Mouse (Mus musculus) hindbrain, embryonic 10.5 days (tissue): ENCODE data around the gene Sphk1. TPM values are rescaled to one million over a fixed set of nuclear protein-coding genes. Genes with fewer than 3 reads are reported as not detected.

Source experiments
- DNase-seq: peaks from one replicate; pipeline ENCODE4 v3.0.0-alpha.2; 2017; ENCODE audit warnings: low spot score
- H3K27ac ChIP-seq: fragments of 300-500 bp; sonication (generic); 2 replicates; pipeline ENCODE4 v1.5.1; 2016; ENCODE audit warnings: mild to moderate bottlenecking, moderate library complexity
- H3K27me3 ChIP-seq: fragments of 300-500 bp; sonication (generic); 2 replicates; pipeline ENCODE4 v1.6.1; 2016; ENCODE audit warnings: mild to moderate bottlenecking; ENCODE audit not compliant: poor library complexity, insufficient read depth, severe bottlenecking
- H3K36me3 ChIP-seq: fragments of 300-500 bp; sonication (generic); 2 replicates; pipeline ENCODE4 v1.6.1; 2016; ENCODE audit warnings: mild to moderate bottlenecking, moderate library complexity
- H3K4me1 ChIP-seq: fragments of 300-500 bp; sonication (generic); replicated peaks from 2 replicates; pipeline ENCODE4 v1.6.1; 2016; ENCODE audit warnings: mild to moderate bottlenecking
- H3K4me3 ChIP-seq: fragments of 300-500 bp; sonication (generic); 2 replicates; pipeline ENCODE4 v1.5.1; 2016; ENCODE audit warnings: mild to moderate bottlenecking, moderate library complexity
- H3K9me3 ChIP-seq: fragments of 300-500 bp; sonication (generic); 2 replicates; pipeline ENCODE4 v1.6.1; 2016; ENCODE audit warnings: mild to moderate bottlenecking, moderate library complexity
- WGBS: fragments of 180-500 bp; shearing (Covaris S2); methylation state at CpG from one replicate; pipeline ENCODE4 v1.1.7; 2016; 5-methylcytosine and 5-hydroxymethylcytosine counted together
- polyA plus RNA-seq: library from polyadenylated mRNA; unstranded; fragments of >200 nt; fragmentation: Nextera tagmentation; extraction: Ambion mirVana; gene quantifications from 2 replicates; pipeline ENCODE4 v1.2.1, GENCODE M21; 2016

The Sphk1 gene
- polyA plus RNA-seq, 1 experiment from 2014 or later: 8.6 TPM

GRCm38 (mm10) chr11:116532810-116533338 is 2.1 kb downstream of the Sphk1 start:
- under 1% methylated on average over 50 of the region's 50 CpGs for WGBS
- DNase-seq: peak; percentile 64
- Histone ChIP-seq H3K36me3 (peaks cover 23% of the 10 kb centered on the region), H3K4me3 (peak overlapping the region; percentile 65), H3K4me1 (peaks cover 64% of the 10 kb centered on the region), H3K27me3 (peaks cover 80% of the 10 kb centered on the region), H3K27ac (peak overlapping the region; percentile 79), H3K9me3 (no peaks in the 10 kb centered on the region)

GRCm38 (mm10) chr11:116533341-116534153 is 2.8 kb downstream of the Sphk1 start:
- DNase-seq: peak; percentile 57
- WGBS: under 1% methylated on average over 63 of the region's 63 CpGs
- Histone ChIP-seq H3K9me3 (no peaks in the 10 kb centered on the region), H3K36me3 (peaks cover 30% of the 10 kb centered on the region), H3K27ac (peak overlapping the region; percentile 79), H3K4me1 (peaks cover 69% of the 10 kb centered on the region), H3K27me3 (peaks cover 77% of the 10 kb centered on the region), H3K4me3 (peak overlapping the region; percentile 65)

- Histone ChIP-seq H3K9me3 (no peaks in the 10 kb centered on the region), H3K4me1 (peaks cover 77% of the 10 kb centered on the region), H3K27me3 (peaks cover 69% of the 10 kb centered on the region), H3K36me3 (peaks cover 38% of the 10 kb centered on the region), H3K27ac (peak overlapping the region; percentile 79), H3K4me3 (peak overlapping the region; percentile 65)
- WGBS: 20% methylated on average over 20 of the region's 20 CpGs
- DNase-seq: peak; percentile 79
Observed at GRCm38 (mm10) chr11:116534154-116534865, 3.6 kb downstream of the Sphk1 start.

GRCm38 (mm10) chr11:116536685-116537084 is 6.0 kb downstream of the Sphk1 start:
- 91% methylated on average over 7 of the region's 7 CpGs for WGBS
- H3K4me1 ChIP-seq: peaks cover 64% of the 10 kb centered on the region
- DNase-seq: no peak
- no peak overlapping the region for H3K4me3 ChIP-seq
- no peak overlapping the region for H3K27ac ChIP-seq
- H3K36me3 ChIP-seq: peaks cover 61% of the 10 kb centered on the region
- no peaks in the 10 kb centered on the region for H3K9me3 ChIP-seq
- H3K27me3 ChIP-seq: peaks cover 47% of the 10 kb centered on the region

- WGBS: 77% methylated on average over 5 of the region's 5 CpGs
- DNase-seq: no peak
- H3K36me3 ChIP-seq: peaks cover 69% of the 10 kb centered on the region
- H3K27me3 ChIP-seq: peaks cover 40% of the 10 kb centered on the region
- H3K4me3 ChIP-seq: no peak overlapping the region
- no peaks in the 10 kb centered on the region for H3K9me3 ChIP-seq
- H3K27ac ChIP-seq: no peak overlapping the region
- H3K4me1 ChIP-seq: peaks cover 57% of the 10 kb centered on the region
Observed at GRCm38 (mm10) chr11:116537388-116537787, 6.7 kb downstream of the Sphk1 start.

- no peak overlapping the region for H3K4me3 ChIP-seq
- 81% methylated on average over 12 of the region's 12 CpGs for WGBS
- DNase-seq: no peak
- H3K36me3 ChIP-seq: peaks cover 77% of the 10 kb centered on the region
- peaks cover 48% of the 10 kb centered on the region for H3K4me1 ChIP-seq
- no peaks in the 10 kb centered on the region for H3K9me3 ChIP-seq
- H3K27me3 ChIP-seq: peaks cover 32% of the 10 kb centered on the region
- no peak overlapping the region for H3K27ac ChIP-seq
Observed at GRCm38 (mm10) chr11:116538142-116538735, 7.5 kb downstream of the Sphk1 start.

- H3K27ac ChIP-seq: no peak overlapping the region
- peaks cover 98% of the 10 kb centered on the region for H3K36me3 ChIP-seq
- 94% methylated on average over 11 of the region's 11 CpGs for WGBS
- DNase-seq: no peak
- no peaks in the 10 kb centered on the region for H3K9me3 ChIP-seq
- H3K4me1 ChIP-seq: peaks cover 24% of the 10 kb centered on the region
- no peak overlapping the region for H3K4me3 ChIP-seq
- H3K27me3 ChIP-seq: peaks cover 3% of the 10 kb centered on the region; the same call in 1 of the 2 replicates
Observed at GRCm38 (mm10) chr11:116541183-116541582, 10.5 kb downstream of the Sphk1 start.

- H3K9me3 ChIP-seq: no peaks in the 10 kb centered on the region
- H3K27me3 ChIP-seq: no peaks in the 10 kb centered on the region
- 88% methylated on average over 4 of the region's 4 CpGs for WGBS
- H3K27ac ChIP-seq: no peak overlapping the region
- DNase-seq: peak; percentile 32
- no peak overlapping the region for H3K4me3 ChIP-seq
- peaks cover 18% of the 10 kb centered on the region for H3K4me1 ChIP-seq
- peaks cover 100% of the 10 kb centered on the region for H3K36me3 ChIP-seq
Observed at GRCm38 (mm10) chr11:116543110-116543509, 12.4 kb downstream of the Sphk1 start.

- H3K36me3 ChIP-seq: peaks cover 64% of the 10 kb centered on the region
- 92% methylated on average over 17 of the region's 17 CpGs for WGBS
- H3K27ac ChIP-seq: no peak overlapping the region
- H3K4me1 ChIP-seq: peaks cover 29% of the 10 kb centered on the region
- no peak for DNase-seq
- H3K9me3 ChIP-seq: no peaks in the 10 kb centered on the region
- no peaks in the 10 kb centered on the region for H3K27me3 ChIP-seq
- no peak overlapping the region for H3K4me3 ChIP-seq
Observed at GRCm38 (mm10) chr11:116547296-116548060, 16.8 kb downstream of the Sphk1 start.

- Histone ChIP-seq H3K27me3 (no peaks in the 10 kb centered on the region), H3K9me3 (no peaks in the 10 kb centered on the region), H3K27ac (no peak overlapping the region), H3K36me3 (peaks cover 61% of the 10 kb centered on the region), H3K4me3 (no peak overlapping the region), H3K4me1 (peaks cover 32% of the 10 kb centered on the region)
- 95% methylated on average over 9 of the region's 9 CpGs for WGBS
- DNase-seq: no peak
Observed at GRCm38 (mm10) chr11:116548780-116549179, 18.1 kb downstream of the Sphk1 start.

- H3K4me1 ChIP-seq: peaks cover 36% of the 10 kb centered on the region
- no peak for DNase-seq
- no peaks in the 10 kb centered on the region for H3K9me3 ChIP-seq
- H3K36me3 ChIP-seq: peaks cover 55% of the 10 kb centered on the region
- no peak overlapping the region for H3K27ac ChIP-seq
- H3K4me3 ChIP-seq: no peak overlapping the region
- 88% methylated on average over 11 of the region's 11 CpGs for WGBS
- no peaks in the 10 kb centered on the region for H3K27me3 ChIP-seq
Observed at GRCm38 (mm10) chr11:116549273-116550038, 18.7 kb downstream of the Sphk1 start.
